Mouse (Mus musculus) ES-E14 (cell line): ENCODE data around the gene Crabp2.

Experiments
- HCFC1 ChIP-seq: IDR thresholded peaks from 2 replicates; pipeline ENCODE4 v1.6.1; 2012; ENCODE audit warnings: low read length, inconsistent platforms, borderline replicate concordance; ENCODE audit not compliant: insufficient read depth
- MAFK ChIP-seq: IDR thresholded peaks from 2 replicates; pipeline ENCODE4 v1.6.1; 2014; ENCODE audit warnings: mild to moderate bottlenecking, low read depth, low read length, inconsistent platforms; ENCODE audit not compliant: insufficient read depth
- ZC3H11A ChIP-seq: IDR thresholded peaks from 2 replicates; pipeline ENCODE4 v1.6.1; 2012; ENCODE audit warnings: low read depth, mild to moderate bottlenecking, inconsistent platforms, low read length, borderline replicate concordance

- TF ChIP-seq ZC3H11A (no peak), MAFK (no peak), HCFC1 (no peak)
Measured at GRCm38 (mm10) chr3:87988068-87988467, 39.6 kb downstream of the Crabp2 start.
